In the genomic region with DNA sequence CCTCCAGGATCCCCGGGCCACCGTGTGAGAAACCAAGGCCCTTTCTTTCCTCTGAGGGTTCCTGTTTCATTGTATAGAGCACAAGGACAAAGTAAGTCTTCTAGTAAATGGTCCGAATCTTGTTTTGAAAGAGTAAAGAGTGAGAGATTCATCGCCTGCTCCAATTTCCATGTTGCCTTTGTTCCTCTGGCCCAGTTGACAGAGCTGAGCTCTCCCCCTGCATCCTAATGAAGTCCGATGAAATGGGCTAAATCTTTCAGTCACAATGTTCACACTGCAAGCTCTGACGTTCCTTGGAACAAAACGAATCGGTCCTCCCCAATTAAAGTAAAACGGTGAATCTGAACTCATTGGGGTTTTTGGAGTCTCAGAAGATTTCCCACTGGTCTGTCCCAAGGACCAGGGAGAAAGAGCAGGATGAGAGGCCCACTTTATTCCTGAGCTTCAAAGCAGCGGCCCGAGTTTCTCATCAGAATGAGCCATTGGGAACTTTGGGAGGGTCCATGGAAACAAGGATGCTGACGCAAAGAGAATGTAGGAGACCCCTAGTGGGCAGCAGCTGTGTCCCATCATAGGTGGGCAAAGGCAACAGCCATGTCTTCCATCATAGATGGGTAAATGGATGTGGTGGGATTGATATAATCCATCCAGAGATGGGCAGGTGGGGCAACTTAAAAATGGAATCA, we compare ENCODE assay signal across 15 mouse cellular contexts. TPM values are rescaled to one million over a fixed set of nuclear protein-coding genes. Genes with fewer than 3 reads are reported as not detected.
A peak's percentile ranks its signal among the peaks of the same experiment; 100 is the strongest.
DNase-seq lines count a peak whose midpoint lies in the region; ATAC-seq and TF ChIP-seq lines count a peak whose summit lies in the region.
"Had no signal": no experiment of that assay in that cellular context is flagged by ENCODE, and none has a peak within 500 bp of the region (broad histone marks: within the 10 kb centered on the region; RNA-seq: fewer than 3 reads in every experiment).

No protein-coding gene starts in this region.

- H3K9ac ChIP-seq in kidney, postnatal 0 days (ENCODE audit: low read depth, low read length): no peak overlapping the region
- H3K9ac ChIP-seq: embryonic facial prominence, embryonic 12.5 days had no signal

- no peak for ATAC-seq in kidney, postnatal 0 days (replicated peaks; ENCODE audit: low FRiP score, low read depth)

- no peak for TF ChIP-seq POLR2A in cerebellum, adult 2 months (IDR thresholded peaks at IDR 0.05; ENCODE audit: borderline replicate concordance, insufficient read depth, low read length)

- H3K27me3 ChIP-seq in cerebellum, adult 2 months (ENCODE audit: control insufficient read depth, insufficient read depth, low read length): no peaks in the 10 kb centered on the region
- no peaks in the 10 kb centered on the region for H3K27me3 ChIP-seq in kidney, postnatal 0 days (ENCODE audit: insufficient read depth, low read length)
- H3K27me3 ChIP-seq: embryonic facial prominence, embryonic 12.5 days; megakaryocyte, embryonic 14.5 days had no signal

- H3K4me3 ChIP-seq in cerebellum, adult 2 months (replicated peaks; ENCODE audit: insufficient read depth, low read depth, low read length): no peak overlapping the region
- no peak overlapping the region for H3K4me3 ChIP-seq in kidney, postnatal 0 days (replicated peaks; ENCODE audit: low read depth, low read length)
- H3K4me3 ChIP-seq: embryonic facial prominence, embryonic 12.5 days; megakaryocyte, embryonic 14.5 days had no signal

- H3K4me2 ChIP-seq in kidney, postnatal 0 days (ENCODE audit: low read length): no peak overlapping the region
- H3K4me2 ChIP-seq: embryonic facial prominence, embryonic 12.5 days had no signal

- H3K36me3 ChIP-seq in kidney, postnatal 0 days (ENCODE audit: insufficient read depth, low read length): no peaks in the 10 kb centered on the region
- H3K36me3 ChIP-seq: embryonic facial prominence, embryonic 12.5 days had no signal

- TF ChIP-seq CTCF in cerebellum, adult 2 months (IDR thresholded peaks at IDR 0.05; ENCODE audit: borderline replicate concordance, insufficient read depth, low read depth, low read length): no peak
- TF ChIP-seq CTCF in kidney, postnatal 0 days (IDR thresholded peaks at IDR 0.05; ENCODE audit: low read depth): no peak

- 81% methylated on average over 12 of the region's 12 CpGs for WGBS in cerebellum, adult 2 months
- WGBS in kidney, postnatal 0 days: 56% methylated on average over 12 of the region's 12 CpGs

- DNase-seq in cerebellum, adult 2 months: peak in 1 of 2 experiments; percentile 30
- DNase-seq in cerebellum, adult 11 months: no peak
- peak; percentile 23 for DNase-seq in kidney, postnatal 0 days (ENCODE audit: low spot score)
- DNase-seq in kidney, adult 11 months: no peak
- DNase-seq in right cerebral cortex, postnatal 10 days (ENCODE audit: low spot score in 2 of 2): peak; percentile 61 to 71
- DNase-seq in right cerebral cortex, postnatal 25 days: no peak
- no peak for DNase-seq in MN1 (ENCODE audit: low spot score)
- no peak for DNase-seq in lung, postnatal 10 days
- DNase-seq: adrenal gland, postnatal 10 days; heart, adult 18-20 months; kidney, adult 18-20 months; lung, adult 2 months; retina, postnatal 1 day had no signal

- no peaks in the 10 kb centered on the region for H3K9me3 ChIP-seq in kidney, postnatal 0 days (replicated peaks; ENCODE audit: low read length)
- H3K9me3 ChIP-seq: embryonic facial prominence, embryonic 12.5 days had no signal

- peak overlapping the region; percentile 53; the same call in 1 of the 2 replicates for H3K27ac ChIP-seq in cerebellum, adult 2 months (ENCODE audit: insufficient read depth, low read length)
- H3K27ac ChIP-seq in kidney, postnatal 0 days: no peak overlapping the region
- H3K27ac ChIP-seq: embryonic facial prominence, embryonic 12.5 days had no signal

- no peaks in the 10 kb centered on the region for H3K4me1 ChIP-seq in cerebellum, adult 2 months (ENCODE audit: control insufficient read depth, insufficient read depth, low read length)
- H3K4me1 ChIP-seq in kidney, postnatal 0 days (replicated peaks; ENCODE audit: insufficient read depth, low read length): no peaks in the 10 kb centered on the region
- H3K4me1 ChIP-seq: embryonic facial prominence, embryonic 12.5 days had no signal

RNA-seq across cellular contexts. Expression of gene Slc1a2, which starts 37.6 kb away (rescaled TPM):
- 190 and 219 TPM in 2 replicates for polyA plus RNA-seq in cerebellum, adult 2 months (2012; rRNA removed)
- 0.13 and 0.27 TPM in 2 replicates for polyA plus RNA-seq in kidney, postnatal 0 days (2015; fragmentation: Nextera tagmentation; extraction: Ambion mirVana)

Comparison
In these comparisons a context has a peak if more than half of its experiments do, and no peak if none do; other contexts are left out.
1. DNase-seq: peak in kidney, postnatal 0 days (single experiment) and right cerebral cortex, postnatal 10 days (2 of 2); none in cerebellum, adult 11 months (single experiment), kidney, adult 11 months (single experiment), right cerebral cortex, postnatal 25 days (single experiment), MN1 (single experiment) and lung, postnatal 10 days (single experiment).
2. RNA of gene Slc1a2, which starts 37.6 kb away (polyA plus RNA-seq): 190 to 219 TPM in cerebellum, adult 2 months; 0.13 to 0.27 TPM in kidney, postnatal 0 days; every median in the first group is over 100 times any median in the second.